Mouse (Mus musculus): ENCODE data around the gene Upk1a.

Gene Upk1a

GRCm38 (mm10) chr7:30572969-30573368, 39.7 kb downstream of the Upk1a start:
- DNase-seq (ENCODE audit: low spot score in 2 of 2), result no peak

GRCm38 (mm10) chr7:30572389-30572788, 40.3 kb downstream of the Upk1a start:
- no peak for DNase-seq (ENCODE audit: low spot score in 2 of 2)

GRCm38 (mm10) chr7:30567555-30567954, 45.1 kb downstream of the Upk1a start:
- no peak for DNase-seq (ENCODE audit: low spot score in 2 of 2)

GRCm38 (mm10) chr7:30566033-30566432, 46.6 kb downstream of the Upk1a start:
- DNase-seq (ENCODE audit: low spot score in 2 of 2), result no peak

GRCm38 (mm10) chr7:30564970-30565571, 47.6 kb downstream of the Upk1a start, which contains the start of gene Igflr1:
TSS of gene Igflr1 (plus strand) at chr7:30565427.
- DNase-seq (ENCODE audit: low spot score in 2 of 2), result no peak

- no peak for DNase-seq (ENCODE audit: low spot score in 2 of 2)
Measured at GRCm38 (mm10) chr7:30563906-30564280, 48.8 kb downstream of the Upk1a start.

- DNase-seq (ENCODE audit: low spot score in 2 of 2), result peak; percentile 96 to 97
Measured at GRCm38 (mm10) chr7:30563117-30563905, 49.3 kb downstream of the Upk1a start, which contains the start of the genes U2af1l4, Gm49396 and Psenen. TSS of gene U2af1l4 (plus strand) at chr7:30563301. TSS of gene Gm49396 (plus strand) at chr7:30563344. TSS of gene Psenen (minus strand) at chr7:30563627.

GRCm38 (mm10) chr7:30562526-30563116, 50.0 kb downstream of the Upk1a start:
- no peak for DNase-seq (ENCODE audit: low spot score in 2 of 2)

- no peak for DNase-seq (ENCODE audit: low spot score in 2 of 2)
Measured at GRCm38 (mm10) chr7:30560296-30560695, 52.4 kb downstream of the Upk1a start.

- DNase-seq (ENCODE audit: low spot score in 2 of 2), result peak; percentile 98 to 99
Measured at GRCm38 (mm10) chr7:30559443-30559954, 53.1 kb downstream of the Upk1a start, which contains the start of gene Lin37. TSS of gene Lin37 (minus strand) at chr7:30559838.

- peak in 1 of 2 experiments; percentile 21 for DNase-seq (ENCODE audit: low spot score in 2 of 2)
Measured at GRCm38 (mm10) chr7:30558656-30559442, 53.8 kb downstream of the Upk1a start.

- DNase-seq (ENCODE audit: low spot score in 2 of 2), result peak in 1 of 2 experiments; percentile 43
Measured at GRCm38 (mm10) chr7:30557901-30558514, 54.6 kb downstream of the Upk1a start.

GRCm38 (mm10) chr7:30556894-30557536, 55.6 kb downstream of the Upk1a start:
- DNase-seq (ENCODE audit: low spot score in 2 of 2), result no peak

- no peak for DNase-seq (ENCODE audit: low spot score in 2 of 2)
Measured at GRCm38 (mm10) chr7:30553810-30554584, 58.6 kb downstream of the Upk1a start.
